9 mouse cellular contexts compared by ENCODE assay signal in genomic region chr13:63323286-63324075, GRCm38 (mm10).
DNase-seq lines count a peak whose midpoint lies in the region; ATAC-seq lines count a peak whose summit lies in the region.
"Had no signal": no experiment of that assay in that cellular context is flagged by ENCODE, and none has a peak within 500 bp of the region (broad histone marks: within the 10 kb centered on the region; RNA-seq: fewer than 3 reads in every experiment).

No protein-coding gene starts in this region.

- H3K4me1 ChIP-seq in hindbrain, embryonic 15.5 days (replicated peaks) = peaks cover 9% of the 10 kb centered on the region
- H3K4me1 ChIP-seq in hindbrain, embryonic 11.5 days (replicated peaks; ENCODE audit: control insufficient read depth, insufficient read depth, low read length) = no peaks in the 10 kb centered on the region
- peaks cover 50% of the 10 kb centered on the region for H3K4me1 ChIP-seq in embryonic facial prominence, embryonic 10.5 days

- 70% methylated on average over 9 of the region's 9 CpGs for WGBS in hindbrain, embryonic 15.5 days
- WGBS in hindbrain, embryonic 11.5 days = 77% methylated on average over 9 of the region's 9 CpGs
- 77% methylated on average over 9 of the region's 9 CpGs for WGBS in embryonic facial prominence, embryonic 10.5 days

- H3K27me3 ChIP-seq in hindbrain, embryonic 15.5 days = 0 out of 2 replicates have a peak, but pooled peaks cover 4% of the 10 kb centered on the region
- no peaks in the 10 kb centered on the region for H3K27me3 ChIP-seq in hindbrain, embryonic 11.5 days (ENCODE audit: control insufficient read depth, insufficient read depth, low read length)
- no peaks in the 10 kb centered on the region for H3K27me3 ChIP-seq in embryonic facial prominence, embryonic 10.5 days (replicated peaks; ENCODE audit: low read depth, poor library complexity, severe bottlenecking)

- H3K9me3 ChIP-seq in hindbrain, embryonic 15.5 days = no peaks in the 10 kb centered on the region
- H3K9me3 ChIP-seq in hindbrain, embryonic 11.5 days (ENCODE audit: control insufficient read depth, low read length) = no peaks in the 10 kb centered on the region
- H3K9me3 ChIP-seq in embryonic facial prominence, embryonic 10.5 days = no peaks in the 10 kb centered on the region
- H3K9me3 ChIP-seq: megakaryocyte, embryonic 14.5 days had no signal

- H3K36me3 ChIP-seq in hindbrain, embryonic 15.5 days = 0 out of 2 replicates have a peak, but pooled peaks cover 2% of the 10 kb centered on the region
- no peaks in the 10 kb centered on the region for H3K36me3 ChIP-seq in hindbrain, embryonic 11.5 days (ENCODE audit: control insufficient read depth, insufficient read depth, low read length)
- peaks cover 14% of the 10 kb centered on the region; the same call in 1 of the 2 replicates for H3K36me3 ChIP-seq in embryonic facial prominence, embryonic 10.5 days (replicated peaks)

- no peak for DNase-seq in hindbrain, embryonic 11.5 days (ENCODE audit: low spot score)
- DNase-seq in 3T3-L1 (ENCODE audit: low read depth, low spot score) = peak; percentile 69
- DNase-seq in embryonic facial prominence, embryonic 10.5 days (ENCODE audit: low spot score) = no peak
- peak; percentile 54 for DNase-seq in heart, postnatal 4 days
- no peak for DNase-seq in thymus, postnatal 25 days
- no peak for DNase-seq in urinary bladder, postnatal 4 days (ENCODE audit: low spot score in 2 of 2)
- DNase-seq in spleen, adult 18-20 months = no peak

- H3K27ac ChIP-seq in hindbrain, embryonic 15.5 days (replicated peaks) = no peak overlapping the region
- no peak overlapping the region for H3K27ac ChIP-seq in hindbrain, embryonic 11.5 days (ENCODE audit: low read depth, low read length)
- peak overlapping the region; percentile 83 for H3K27ac ChIP-seq in embryonic facial prominence, embryonic 10.5 days (replicated peaks)

- no peak overlapping the region for H3K4me3 ChIP-seq in hindbrain, embryonic 15.5 days
- no peak overlapping the region for H3K4me3 ChIP-seq in hindbrain, embryonic 11.5 days (ENCODE audit: low read depth, low read length)
- no peak overlapping the region for H3K4me3 ChIP-seq in embryonic facial prominence, embryonic 10.5 days
- H3K4me3 ChIP-seq: megakaryocyte, embryonic 14.5 days had no signal

- H3K4me2 ChIP-seq in hindbrain, embryonic 15.5 days = no peak overlapping the region
- H3K4me2 ChIP-seq in hindbrain, embryonic 11.5 days (replicated peaks; ENCODE audit: low read depth, low read length) = no peak overlapping the region

- H3K9ac ChIP-seq in hindbrain, embryonic 15.5 days = no peak overlapping the region
- H3K9ac ChIP-seq in hindbrain, embryonic 11.5 days (ENCODE audit: low read depth, low read length) = no peak overlapping the region

- peak; percentile 17; the same call in 1 of the 2 replicates for ATAC-seq in hindbrain, embryonic 15.5 days (ENCODE audit: low FRiP score, low read depth)
- ATAC-seq in hindbrain, embryonic 11.5 days (ENCODE audit: low FRiP score) = no peak

Comparison
In these comparisons a context has a peak if more than half of its experiments do, and no peak if none do; other contexts are left out.
1. DNase-seq: peak in 3T3-L1 (single experiment) and heart, postnatal 4 days (single experiment); none in hindbrain, embryonic 11.5 days (single experiment), embryonic facial prominence, embryonic 10.5 days (single experiment), thymus, postnatal 25 days (single experiment), urinary bladder, postnatal 4 days (0 of 2) and spleen, adult 18-20 months (0 of 2).